Comparison of ENCODE assay signal across 11 mouse cellular contexts in genomic region chr7:19147497-19148045, GRCm38 (mm10). TPM values are rescaled to one million over a fixed set of nuclear protein-coding genes. Genes with fewer than 3 reads are reported as not detected.
A peak's percentile ranks its signal among the peaks of the same experiment; 100 is the strongest.
DNase-seq lines count a peak whose midpoint lies in the region; ATAC-seq and TF ChIP-seq lines count a peak whose summit lies in the region.
"Had no signal": no experiment of that assay in that cellular context is flagged by ENCODE, and none has a peak within 500 bp of the region (broad histone marks: within the 10 kb centered on the region; RNA-seq: fewer than 3 reads in every experiment).

No protein-coding gene starts in this region.

- peak overlapping the region; percentile 91 for H3K4me2 ChIP-seq in kidney, embryonic 15.5 days
- peak overlapping the region; percentile 77 for H3K4me2 ChIP-seq in hindbrain, embryonic 13.5 days
- peak overlapping the region; percentile 67 for H3K4me2 ChIP-seq in midbrain, postnatal 0 days (ENCODE audit: low read depth, low read length, poor library complexity, severe bottlenecking)

- no peak for TF ChIP-seq CTCF in midbrain, postnatal 0 days (IDR thresholded peaks at IDR 0.05)

- H3K4me3 ChIP-seq in kidney, embryonic 15.5 days (replicated peaks), result peak overlapping the region; percentile 67; the same call in 1 of the 2 replicates
- H3K4me3 ChIP-seq in hindbrain, embryonic 13.5 days, result peak overlapping the region; percentile 65
- H3K4me3 ChIP-seq in midbrain, postnatal 0 days (ENCODE audit: low read depth, low read length), result no peak overlapping the region

- ATAC-seq in kidney, embryonic 15.5 days (replicated peaks; ENCODE audit: low FRiP score), result no peak
- ATAC-seq in hindbrain, embryonic 13.5 days (ENCODE audit: low FRiP score), result no peak
- no peak for ATAC-seq in midbrain, postnatal 0 days (ENCODE audit: low FRiP score)

- H3K27me3 ChIP-seq in kidney, embryonic 15.5 days, result no peaks in the 10 kb centered on the region
- no peaks in the 10 kb centered on the region for H3K27me3 ChIP-seq in hindbrain, embryonic 13.5 days
- H3K27me3 ChIP-seq in midbrain, postnatal 0 days (ENCODE audit: insufficient read depth, low read length), result no peaks in the 10 kb centered on the region

- H3K4me1 ChIP-seq in kidney, embryonic 15.5 days, result peaks cover 27% of the 10 kb centered on the region
- H3K4me1 ChIP-seq in hindbrain, embryonic 13.5 days (replicated peaks), result peaks cover 32% of the 10 kb centered on the region
- H3K4me1 ChIP-seq in midbrain, postnatal 0 days (ENCODE audit: insufficient read depth, low read length), result peaks cover 10% of the 10 kb centered on the region; the same call in 1 of the 2 replicates

- 46% methylated on average over 6 of the region's 6 CpGs for WGBS in kidney, embryonic 15.5 days
- WGBS in hindbrain, embryonic 13.5 days, result 55% methylated on average over 6 of the region's 6 CpGs
- WGBS in midbrain, postnatal 0 days, result 63% methylated on average over 6 of the region's 6 CpGs

- no peak overlapping the region for H3K27ac ChIP-seq in kidney, embryonic 15.5 days
- no peak overlapping the region for H3K27ac ChIP-seq in hindbrain, embryonic 13.5 days
- H3K27ac ChIP-seq in midbrain, postnatal 0 days (ENCODE audit: low read depth, low read length), result no peak overlapping the region

- H3K9ac ChIP-seq in kidney, embryonic 15.5 days, result no peak overlapping the region
- peak overlapping the region; percentile 78; the same call in 1 of the 2 replicates for H3K9ac ChIP-seq in hindbrain, embryonic 13.5 days
- no peak overlapping the region for H3K9ac ChIP-seq in midbrain, postnatal 0 days (replicated peaks; ENCODE audit: low read length, poor library complexity, severe bottlenecking)

- H3K36me3 ChIP-seq in kidney, embryonic 15.5 days, result peaks cover 31% of the 10 kb centered on the region
- peaks cover 40% of the 10 kb centered on the region for H3K36me3 ChIP-seq in hindbrain, embryonic 13.5 days
- H3K36me3 ChIP-seq in midbrain, postnatal 0 days (ENCODE audit: insufficient read depth, low read length), result peaks cover 17% of the 10 kb centered on the region; the same call in 1 of the 2 replicates

- intact Hi-C loops in gastrocnemius, postnatal 36 days (cut with DNase I), result no loop called here

- H3K9me3 ChIP-seq in kidney, embryonic 15.5 days (replicated peaks), result no peaks in the 10 kb centered on the region
- no peaks in the 10 kb centered on the region for H3K9me3 ChIP-seq in hindbrain, embryonic 13.5 days
- no peaks in the 10 kb centered on the region for H3K9me3 ChIP-seq in midbrain, postnatal 0 days (ENCODE audit: low read length)

- no peak for DNase-seq in kidney, adult 18-20 months
- DNase-seq in R1 (ENCODE audit: low read depth, low spot score), result peak; percentile 33
- DNase-seq in midbrain, postnatal 0 days (ENCODE audit: low spot score), result no peak
- DNase-seq in cerebellum, adult 9-11 months, result no peak
- DNase-seq in gastrocnemius, postnatal 36 days, result no peak
- DNase-seq in cerebellum, adult 8-10 months, result no peak
- DNase-seq: layer of hippocampus, adult 9-11 months; lung, postnatal 14 days had no signal

RNA-seq across cellular contexts. Expression of gene Qpctl, which starts 1.5 kb away (rescaled TPM):
- 13.5 and 14.4 TPM in 2 replicates for polyA plus RNA-seq in kidney, embryonic 15.5 days (2015; fragmentation: Nextera tagmentation; extraction: Ambion mirVana)
- polyA plus RNA-seq in hindbrain, embryonic 13.5 days (2015; fragmentation: Nextera tagmentation; extraction: Ambion mirVana), result 23.1 and 23.8 TPM in 2 replicates
- 17.3 and 17.8 TPM in 2 replicates for total RNA-seq in midbrain, postnatal 0 days (2014; rRNA removed)
- 30.2 and 32.5 TPM in 2 replicates for polyA plus RNA-seq in midbrain, postnatal 0 days (2015; fragmentation: Nextera tagmentation; extraction: Ambion mirVana)
- 1 to 10 TPM; 1.5 to 2.0 TPM for total RNA-seq in gastrocnemius, postnatal 36 days (2021)

RNA-seq across cellular contexts. Expression of gene Snrpd2, which starts 2.0 kb away (rescaled TPM):
- 157 and 162 TPM in 2 replicates for polyA plus RNA-seq in kidney, embryonic 15.5 days (2015; fragmentation: Nextera tagmentation; extraction: Ambion mirVana)
- 123 and 128 TPM in 2 replicates for polyA plus RNA-seq in hindbrain, embryonic 13.5 days (2015; fragmentation: Nextera tagmentation; extraction: Ambion mirVana)
- total RNA-seq in midbrain, postnatal 0 days (2014; rRNA removed), result 31.4 and 36.7 TPM in 2 replicates
- 115 and 116 TPM in 2 replicates for polyA plus RNA-seq in midbrain, postnatal 0 days (2015; fragmentation: Nextera tagmentation; extraction: Ambion mirVana)
- total RNA-seq in gastrocnemius, postnatal 36 days (2021), result 10 to 100 TPM; 47.3 to 49.9 TPM

RNA-seq across cellular contexts. Expression of gene Gipr, which starts 18.4 kb away (rescaled TPM):
- 0.76 and 1.0 TPM in 2 replicates for polyA plus RNA-seq in kidney, embryonic 15.5 days (2015; fragmentation: Nextera tagmentation; extraction: Ambion mirVana)
- polyA plus RNA-seq in hindbrain, embryonic 13.5 days (2015; fragmentation: Nextera tagmentation; extraction: Ambion mirVana), result 1.6 and 2.3 TPM in 2 replicates
- total RNA-seq in midbrain, postnatal 0 days (2014; rRNA removed), result 2.3 and 7.4 TPM in 2 replicates
- 1.7 and 2.3 TPM in 2 replicates for polyA plus RNA-seq in midbrain, postnatal 0 days (2015; fragmentation: Nextera tagmentation; extraction: Ambion mirVana)
- total RNA-seq in gastrocnemius, postnatal 36 days (2021), result not detected
- total RNA-seq: common myeloid progenitor, adult 5-6 weeks had no signal

RNA-seq across cellular contexts. Expression of gene Fbxo46, which starts 27.9 kb away (rescaled TPM):
- polyA plus RNA-seq in kidney, embryonic 15.5 days (2015; fragmentation: Nextera tagmentation; extraction: Ambion mirVana), result 16.1 and 16.3 TPM in 2 replicates
- 18.9 and 20.2 TPM in 2 replicates for polyA plus RNA-seq in hindbrain, embryonic 13.5 days (2015; fragmentation: Nextera tagmentation; extraction: Ambion mirVana)
- total RNA-seq in midbrain, postnatal 0 days (2014; rRNA removed), result 19.8 and 20.6 TPM in 2 replicates
- 9.9 and 11.6 TPM in 2 replicates for polyA plus RNA-seq in midbrain, postnatal 0 days (2015; fragmentation: Nextera tagmentation; extraction: Ambion mirVana)
- total RNA-seq in gastrocnemius, postnatal 36 days (2021), result 1 to 10 TPM; 2.0 to 2.8 TPM

RNA-seq across cellular contexts. Expression of gene Eml2, which starts 28.6 kb away (rescaled TPM):
- polyA plus RNA-seq in kidney, embryonic 15.5 days (2015; fragmentation: Nextera tagmentation; extraction: Ambion mirVana), result 9.5 and 16.8 TPM in 2 replicates
- 6.6 and 8.2 TPM in 2 replicates for polyA plus RNA-seq in hindbrain, embryonic 13.5 days (2015; fragmentation: Nextera tagmentation; extraction: Ambion mirVana)
- 83.7 and 89.0 TPM in 2 replicates for total RNA-seq in midbrain, postnatal 0 days (2014; rRNA removed)
- 13.1 and 13.4 TPM in 2 replicates for polyA plus RNA-seq in midbrain, postnatal 0 days (2015; fragmentation: Nextera tagmentation; extraction: Ambion mirVana)
- 1 to 10 TPM; 9.6 to 10.0 TPM for total RNA-seq in gastrocnemius, postnatal 36 days (2021)
